Mouse (Mus musculus) small intestine, adult 2 months (tissue): ENCODE measurements around the gene Adamts9. TPM values are rescaled to one million over a fixed set of nuclear protein-coding genes. Genes with fewer than 3 reads are reported as not detected.

Experiments used
- H3K27ac ChIP-seq: fragments of 200-500 bp; 2 replicates; pipeline ENCODE4 v1.5.1; 2012; ENCODE audit warnings: low read depth, low read length, control low read depth, inconsistent platforms; ENCODE audit not compliant: insufficient read depth
- H3K27me3 ChIP-seq: fragments of 200-500 bp; 2 replicates; pipeline ENCODE4 v1.6.1; 2012; ENCODE audit warnings: mild to moderate bottlenecking, moderate library complexity, low read length, inconsistent platforms; ENCODE audit not compliant: control insufficient read depth, insufficient read depth
- H3K36me3 ChIP-seq: fragments of 200-500 bp; 2 replicates; pipeline ENCODE4 v1.6.1; 2012; ENCODE audit warnings: mild to moderate bottlenecking, low read length, control low read depth, inconsistent platforms; ENCODE audit not compliant: control insufficient read depth, insufficient read depth
- H3K4me1 ChIP-seq: fragments of 200-500 bp; 2 replicates; pipeline ENCODE4 v1.6.1; 2012; ENCODE audit warnings: low read length, inconsistent platforms, mixed read lengths; ENCODE audit not compliant: control insufficient read depth, insufficient read depth, insufficient read length
- H3K4me3 ChIP-seq: fragments of 200-500 bp; 2 replicates; pipeline ENCODE4 v1.5.1; 2012; ENCODE audit warnings: low read depth, mild to moderate bottlenecking, control low read depth, inconsistent platforms, low read length, moderate library complexity
- CTCF ChIP-seq: fragments of 200-500 bp; IDR thresholded peaks from 2 replicates; pipeline ENCODE4 v1.5.1; 2012; ENCODE audit warnings: low read depth, mild to moderate bottlenecking, control low read depth, inconsistent platforms, low read length, moderate library complexity, mixed read lengths; ENCODE audit not compliant: insufficient replicate concordance, insufficient read length; ENCODE audit errors: extremely low read depth
- POLR2A ChIP-seq: fragments of 200-500 bp; IDR thresholded peaks from 2 replicates; pipeline ENCODE4 v1.6.1; 2012; ENCODE audit warnings: low read depth, mild to moderate bottlenecking, control low read depth, inconsistent platforms, low read length, moderate library complexity
- WGBS: fragments of 180-500 bp; shearing (Covaris S2); methylation state at CpG from one replicate; pipeline ENCODE4 v1.1.7; 2018; 5-methylcytosine and 5-hydroxymethylcytosine counted together
- polyA plus RNA-seq: library from polyadenylated mRNA; depleted of rRNA; stranded (reverse); fragments of >200 nt; gene quantifications from 2 replicates; pipeline ENCODE4 v1.2.3, GENCODE M21; 2012

Adamts9 gene
- polyA plus RNA-seq, 1 experiment, result 1.8 TPM

- no peaks in the 10 kb centered on the region for H3K4me1 ChIP-seq
- H3K4me3 ChIP-seq, result no peak overlapping the region
- TF ChIP-seq POLR2A (no peak), CTCF (no peak)
- H3K36me3 ChIP-seq, result no peaks in the 10 kb centered on the region
- 72% methylated on average over 7 of the region's 7 CpGs for WGBS
- H3K27me3 ChIP-seq, result no peaks in the 10 kb centered on the region
- no peak overlapping the region for H3K27ac ChIP-seq
Measured at GRCm38 (mm10) chr6:92981451-92982186, 38.3 kb upstream of the Adamts9 start.

- Histone ChIP-seq H3K4me1 (no peaks in the 10 kb centered on the region), H3K27me3 (no peaks in the 10 kb centered on the region), H3K36me3 (no peaks in the 10 kb centered on the region), H3K4me3 (no peak overlapping the region), H3K27ac (no peak overlapping the region)
- TF ChIP-seq POLR2A (no peak), CTCF (no peak)
- WGBS, result 85% methylated on average over 3 of the region's 3 CpGs
Measured at GRCm38 (mm10) chr6:92973340-92973739, 30.0 kb upstream of the Adamts9 start.

GRCm38 (mm10) chr6:92968718-92969117, 25.4 kb upstream of the Adamts9 start:
- H3K36me3 ChIP-seq, result no peaks in the 10 kb centered on the region
- H3K27me3 ChIP-seq, result no peaks in the 10 kb centered on the region
- TF ChIP-seq POLR2A (no peak), CTCF (no peak)
- 85% methylated on average over 3 of the region's 3 CpGs for WGBS
- no peak overlapping the region for H3K27ac ChIP-seq
- no peak overlapping the region for H3K4me3 ChIP-seq
- H3K4me1 ChIP-seq, result no peaks in the 10 kb centered on the region

GRCm38 (mm10) chr6:92968216-92968615, 24.9 kb upstream of the Adamts9 start:
- no peak for TF ChIP-seq POLR2A
- TF ChIP-seq CTCF, result no peak
- Histone ChIP-seq H3K4me3 (no peak overlapping the region), H3K4me1 (no peaks in the 10 kb centered on the region), H3K27ac (no peak overlapping the region), H3K36me3 (no peaks in the 10 kb centered on the region), H3K27me3 (no peaks in the 10 kb centered on the region)
- WGBS, result 69% methylated on average over 3 of the region's 3 CpGs

- Histone ChIP-seq H3K36me3 (no peaks in the 10 kb centered on the region), H3K27me3 (no peaks in the 10 kb centered on the region), H3K27ac (no peak overlapping the region), H3K4me1 (no peaks in the 10 kb centered on the region), H3K4me3 (no peak overlapping the region)
- 83% methylated on average over 3 of the region's 3 CpGs for WGBS
- no peak for TF ChIP-seq CTCF
Measured at GRCm38 (mm10) chr6:92962966-92963365, 19.7 kb upstream of the Adamts9 start.

GRCm38 (mm10) chr6:92960997-92961396, 17.7 kb upstream of the Adamts9 start:
- TF ChIP-seq POLR2A (no peak), CTCF (no peak)
- no peaks in the 10 kb centered on the region for H3K27me3 ChIP-seq
- 89% methylated on average over 6 of the region's 6 CpGs for WGBS
- no peak overlapping the region for H3K27ac ChIP-seq
- H3K36me3 ChIP-seq, result no peaks in the 10 kb centered on the region
- no peak overlapping the region for H3K4me3 ChIP-seq
- H3K4me1 ChIP-seq, result no peaks in the 10 kb centered on the region

GRCm38 (mm10) chr6:92959416-92959815, 16.1 kb upstream of the Adamts9 start:
- 65% methylated on average over 2 of the region's 2 CpGs for WGBS
- Histone ChIP-seq H3K27ac (no peak overlapping the region), H3K4me1 (no peaks in the 10 kb centered on the region), H3K27me3 (no peaks in the 10 kb centered on the region), H3K4me3 (no peak overlapping the region), H3K36me3 (no peaks in the 10 kb centered on the region)
- no peak for TF ChIP-seq CTCF
- no peak for TF ChIP-seq POLR2A
